Mouse (Mus musculus) limb, embryonic 11.5 days (tissue): ENCODE data around the gene Zfp846. TPM values are rescaled to one million over a fixed set of nuclear protein-coding genes. Genes with fewer than 3 reads are reported as not detected.
"Not testable (repeated sequence)": the region's sequence is repeated elsewhere in the genome, so short reads cannot be mapped to it uniquely, and the experiment has no call there.

Experiments used
- ATAC-seq: fragments of 200-750 bp; cut with Nextera tagmentation; 2 replicates; pipeline ENCODE4 v1.8.0; 2017; ENCODE audit warnings: low read depth; ENCODE audit not compliant: insufficient number of reproducible peaks, low FRiP score, low TSS enrichment
- DNase-seq: peaks from one replicate; pipeline ENCODE4 v3.0.0-alpha.2; 2015; ENCODE audit warnings: low spot score
- H3K27ac ChIP-seq: fragments of 300-500 bp; sonication (generic); replicated peaks from 2 replicates; pipeline ENCODE4 v1.5.1; 2014; ENCODE audit warnings: low read depth, mild to moderate bottlenecking, low read length
- H3K27me3 ChIP-seq: fragments of 300-500 bp; sonication (generic); 2 replicates; pipeline ENCODE4 v1.6.1; 2014; ENCODE audit warnings: mild to moderate bottlenecking, low read length, mixed read lengths; ENCODE audit not compliant: control insufficient read depth, insufficient read depth
- H3K36me3 ChIP-seq: fragments of 300-500 bp; sonication (generic); 2 replicates; pipeline ENCODE4 v1.6.1; 2014; ENCODE audit warnings: mild to moderate bottlenecking, low read length, moderate library complexity, mixed read lengths; ENCODE audit not compliant: control insufficient read depth, insufficient read depth
- H3K4me1 ChIP-seq: fragments of 300-500 bp; sonication (generic); 2 replicates; pipeline ENCODE4 v1.6.1; 2014; ENCODE audit warnings: low read length, mixed read lengths; ENCODE audit not compliant: control insufficient read depth, insufficient read depth
- H3K4me2 ChIP-seq: fragments of 300-500 bp; sonication (generic); 2 replicates; pipeline ENCODE4 v1.6.1; 2014; ENCODE audit warnings: low read depth, mild to moderate bottlenecking, moderate library complexity; ENCODE audit not compliant: severe bottlenecking
- H3K4me3 ChIP-seq: fragments of 300-500 bp; sonication (generic); 2 replicates; pipeline ENCODE4 v1.5.1; 2014; ENCODE audit warnings: low read depth, low read length
- H3K9ac ChIP-seq: fragments of 300-500 bp; sonication (generic); 2 replicates; pipeline ENCODE4 v1.6.1; 2014; ENCODE audit warnings: mild to moderate bottlenecking, low read length
- H3K9me3 ChIP-seq: fragments of 300-500 bp; sonication (generic); 2 replicates; pipeline ENCODE4 v1.6.1; 2016; ENCODE audit warnings: low read length; ENCODE audit not compliant: control insufficient read depth
- WGBS: fragments of 180-500 bp; shearing (Covaris S2); extraction: QIAGEN DNeasy Blood & Tissue Kit; methylation state at CpG from one replicate; pipeline ENCODE4 v1.1.7; 2014; 5-methylcytosine and 5-hydroxymethylcytosine counted together
- polyA plus RNA-seq: library from polyadenylated mRNA; unstranded; fragments of >200 nt; fragmentation: Nextera tagmentation; extraction: Ambion mirVana; gene quantifications from 2 replicates; pipeline ENCODE4 v1.2.1, GENCODE M21; 2014

Gene Zfp846
- polyA plus RNA-seq, 1 experiment from 2014 or later, result 18.1 TPM

- no peak overlapping the region for H3K9ac ChIP-seq
- 85% methylated on average over 5 of the region's 5 CpGs for WGBS
- ATAC-seq, result no peak
These were observed 18.9 kb upstream of the Zfp846 start for GRCm38 (mm10) chr9:20562177-20562576.

GRCm38 (mm10) chr9:20565326-20566030 is 15.6 kb upstream of the Zfp846 start:
- not testable (repeated sequence) for H3K4me1 ChIP-seq, H3K4me2 ChIP-seq, DNase-seq, H3K27ac ChIP-seq, ATAC-seq, H3K4me3 ChIP-seq, H3K36me3 ChIP-seq, H3K27me3 ChIP-seq, H3K9me3 ChIP-seq, H3K9ac ChIP-seq
- 79% methylated on average over 3 of the region's 3 CpGs for WGBS

More at GRCm38 (mm10) chr9:20562177-20562576, 18.9 kb upstream of the Zfp846 start:
- Histone ChIP-seq H3K36me3 (no peaks in the 10 kb centered on the region), H3K4me2 (no peak overlapping the region), H3K4me3 (no peak overlapping the region), H3K4me1 (no peaks in the 10 kb centered on the region), H3K27me3 (no peaks in the 10 kb centered on the region), H3K27ac (no peak overlapping the region), H3K9me3 (no peaks in the 10 kb centered on the region)
- no peak for DNase-seq

GRCm38 (mm10) chr9:20571060-20571459 is 10.0 kb upstream of the Zfp846 start:
- ATAC-seq, result no peak
- H3K4me1 ChIP-seq, result no peaks in the 10 kb centered on the region
- no peak overlapping the region for H3K4me2 ChIP-seq
- H3K9ac ChIP-seq, result no peak overlapping the region
- no peaks in the 10 kb centered on the region for H3K36me3 ChIP-seq
- H3K27ac ChIP-seq, result no peak overlapping the region
- H3K9me3 ChIP-seq, result no peaks in the 10 kb centered on the region
- no peaks in the 10 kb centered on the region for H3K27me3 ChIP-seq
- H3K4me3 ChIP-seq, result no peak overlapping the region
- DNase-seq, result no peak

- ATAC-seq, result no peak
- H3K36me3 ChIP-seq, result no peaks in the 10 kb centered on the region
- H3K9ac ChIP-seq, result no peak overlapping the region
- WGBS, result 84% methylated on average over 2 of the region's 2 CpGs
- no peaks in the 10 kb centered on the region for H3K4me1 ChIP-seq
- H3K27ac ChIP-seq, result no peak overlapping the region
- no peaks in the 10 kb centered on the region for H3K27me3 ChIP-seq
- no peak for DNase-seq
- H3K4me3 ChIP-seq, result no peak overlapping the region
- H3K9me3 ChIP-seq, result no peaks in the 10 kb centered on the region
- H3K4me2 ChIP-seq, result no peak overlapping the region
These were observed 4.5 kb upstream of the Zfp846 start for GRCm38 (mm10) chr9:20576591-20576990.

GRCm38 (mm10) chr9:20601270-20601669 is 20.2 kb downstream of the Zfp846 start:
- H3K4me1 ChIP-seq, result no peaks in the 10 kb centered on the region
- no peak for DNase-seq
- no peak overlapping the region for H3K27ac ChIP-seq
- 79% methylated on average over 6 of the region's 6 CpGs for WGBS
- H3K27me3 ChIP-seq, result no peaks in the 10 kb centered on the region
- ATAC-seq, result no peak
- H3K9ac ChIP-seq, result no peak overlapping the region
- H3K4me2 ChIP-seq, result no peak overlapping the region
- H3K36me3 ChIP-seq, result no peaks in the 10 kb centered on the region
- H3K4me3 ChIP-seq, result no peak overlapping the region
- H3K9me3 ChIP-seq, result no peaks in the 10 kb centered on the region

- H3K9me3 ChIP-seq, result peaks cover 4% of the 10 kb centered on the region; the same call in 1 of the 2 replicates
- ATAC-seq (no peak), DNase-seq (no peak)
- H3K27ac ChIP-seq, result no peak overlapping the region
- no peaks in the 10 kb centered on the region for H3K36me3 ChIP-seq
- peak overlapping the region; percentile 67; the same call in 1 of the 2 replicates for H3K4me2 ChIP-seq
- no peaks in the 10 kb centered on the region for H3K27me3 ChIP-seq
- H3K4me1 ChIP-seq, result no peaks in the 10 kb centered on the region
- no peak overlapping the region for H3K9ac ChIP-seq
- WGBS, result 100% methylated on average over 1 of the region's 1 CpGs
- H3K4me3 ChIP-seq, result no peak overlapping the region; the same call in 1 of the 2 replicates
These were observed 25.2 kb downstream of the Zfp846 start for GRCm38 (mm10) chr9:20606269-20606668.

GRCm38 (mm10) chr9:20607100-20607974 is 26.2 kb downstream of the Zfp846 start:
- WGBS, result under 1% methylated on average over 57 of the region's 57 CpGs

GRCm38 (mm10) chr9:20609831-20610464 is 28.9 kb downstream of the Zfp846 start:
- no peaks in the 10 kb centered on the region for H3K4me1 ChIP-seq
- H3K4me2 ChIP-seq, result no peak overlapping the region
- no peak overlapping the region for H3K4me3 ChIP-seq
- ATAC-seq, result no peak
- H3K27ac ChIP-seq, result no peak overlapping the region
- H3K36me3 ChIP-seq, result no peaks in the 10 kb centered on the region
- no peaks in the 10 kb centered on the region for H3K27me3 ChIP-seq
- H3K9me3 ChIP-seq, result peaks cover 4% of the 10 kb centered on the region; the same call in 1 of the 2 replicates
- no peak overlapping the region for H3K9ac ChIP-seq
- no peak for DNase-seq
- 86% methylated on average over 5 of the region's 5 CpGs for WGBS

More at GRCm38 (mm10) chr9:20607100-20607974, 26.2 kb downstream of the Zfp846 start:
- H3K4me1 ChIP-seq, result no peaks in the 10 kb centered on the region
- H3K9ac ChIP-seq, result peak overlapping the region; percentile 83
- ATAC-seq (peak; percentile 84), DNase-seq (peak; percentile 89)
- H3K4me2 ChIP-seq, result peak overlapping the region; percentile 67
- H3K4me3 ChIP-seq, result peak overlapping the region; percentile 65
- peaks cover 4% of the 10 kb centered on the region; the same call in 1 of the 2 replicates for H3K9me3 ChIP-seq
- no peaks in the 10 kb centered on the region for H3K36me3 ChIP-seq
- no peaks in the 10 kb centered on the region for H3K27me3 ChIP-seq
- peak overlapping the region; percentile 82 for H3K27ac ChIP-seq
